Mouse (Mus musculus): ENCODE data around the gene Naaa. TPM values are rescaled to one million over a fixed set of nuclear protein-coding genes. Genes with fewer than 3 reads are reported as not detected.

The Naaa gene
- 5.5 and 6.4 TPM in 2 replicates for polyA plus RNA-seq (2015; fragmentation: Nextera tagmentation; extraction: Ambion mirVana)

GRCm38 (mm10) chr5:92277437-92278394, at the start of gene Naaa:
Gene Naaa, minus strand, starts transcription at chr5:92278170.
- WGBS (ENCODE audit: insufficient replicate concordance), result 2% methylated on average over 54 of the region's 54 CpGs
- Histone ChIP-seq H3K36me3 (ENCODE audit: control insufficient read depth, insufficient read depth) (no peaks in the 10 kb centered on the region), H3K27me3 (ENCODE audit: control insufficient read depth, insufficient read depth, low read depth, low read length) (peaks cover 14% of the 10 kb centered on the region; the same call in 1 of the 2 replicates), H3K4me2 (ENCODE audit: low read depth, low read length) (peak within 1 kb of the TSS; percentile 85), H3K4me1 (ENCODE audit: control insufficient read depth, low read depth, low read length) (peaks cover 16% of the 10 kb centered on the region), H3K9me3 (replicated peaks; ENCODE audit: control insufficient read depth, low read length) (no peaks in the 10 kb centered on the region), H3K9ac (ENCODE audit: low read depth, low read length) (peak within 1 kb of the TSS; percentile 59), H3K27ac (ENCODE audit: low read length) (peak within 1 kb of the TSS; percentile 53; the same call in 1 of the 2 replicates), H3K4me3 (ENCODE audit: low read depth, low read length) (peak within 1 kb of the TSS; percentile 75)
- peak; percentile 91 for ATAC-seq (ENCODE audit: low read depth)

- Histone ChIP-seq H3K27me3 (ENCODE audit: control insufficient read depth, insufficient read depth, low read depth, low read length) (no peaks in the 10 kb centered on the region), H3K4me3 (ENCODE audit: low read depth, low read length) (no peak overlapping the region), H3K27ac (ENCODE audit: low read length) (no peak overlapping the region), H3K4me2 (ENCODE audit: low read depth, low read length) (no peak overlapping the region), H3K36me3 (ENCODE audit: control insufficient read depth, insufficient read depth) (no peaks in the 10 kb centered on the region), H3K9ac (ENCODE audit: low read depth, low read length) (no peak overlapping the region), H3K4me1 (ENCODE audit: control insufficient read depth, low read depth, low read length) (no peaks in the 10 kb centered on the region; the same call in 1 of the 2 replicates), H3K9me3 (replicated peaks; ENCODE audit: control insufficient read depth, low read length) (no peaks in the 10 kb centered on the region)
- ATAC-seq (ENCODE audit: low read depth), result no peak
- WGBS (ENCODE audit: insufficient replicate concordance), result 11% methylated on average over 6 of the region's 6 CpGs
These were observed 49.4 kb upstream of the Naaa start for GRCm38 (mm10) chr5:92327367-92327766.

DNA sequence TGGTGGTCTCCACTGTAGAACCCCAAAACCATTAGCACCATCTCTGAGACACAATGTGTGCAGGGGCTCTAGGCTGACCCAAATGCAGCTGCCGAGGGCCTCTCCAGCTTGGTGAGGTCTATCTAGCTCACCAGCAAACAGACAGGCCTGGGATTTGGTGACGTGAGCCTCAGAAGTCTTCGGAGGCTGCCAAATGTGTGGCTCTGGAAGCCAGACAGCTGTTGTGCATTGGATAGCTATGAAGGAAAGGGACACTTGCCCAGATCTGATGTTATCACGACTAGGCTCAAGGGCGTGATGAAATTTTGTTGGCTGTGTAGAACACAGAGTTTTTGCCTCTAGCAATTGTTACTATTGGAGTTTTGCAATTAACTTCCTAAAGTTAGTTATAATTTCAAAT, 45.3 kb upstream of the Naaa start:
- no peak overlapping the region for H3K4me2 ChIP-seq (ENCODE audit: low read depth, low read length)
- H3K27me3 ChIP-seq (ENCODE audit: control insufficient read depth, insufficient read depth, low read depth, low read length), result no peaks in the 10 kb centered on the region
- H3K4me1 ChIP-seq (ENCODE audit: control insufficient read depth, low read depth, low read length), result peaks cover 2% of the 10 kb centered on the region
- 53% methylated on average over 5 of the region's 5 CpGs for WGBS (ENCODE audit: insufficient replicate concordance)
- H3K9me3 ChIP-seq (replicated peaks; ENCODE audit: control insufficient read depth, low read length), result no peaks in the 10 kb centered on the region
- no peak overlapping the region for H3K9ac ChIP-seq (ENCODE audit: low read depth, low read length)
- H3K27ac ChIP-seq (ENCODE audit: low read length), result no peak overlapping the region
- H3K4me3 ChIP-seq (ENCODE audit: low read depth, low read length), result no peak overlapping the region
- no peaks in the 10 kb centered on the region for H3K36me3 ChIP-seq (ENCODE audit: control insufficient read depth, insufficient read depth)
- no peak for ATAC-seq (ENCODE audit: low read depth)

GRCm38 (mm10) chr5:92322612-92323011, 44.6 kb upstream of the Naaa start:
- Histone ChIP-seq H3K4me2 (ENCODE audit: low read depth, low read length) (no peak overlapping the region), H3K9ac (ENCODE audit: low read depth, low read length) (no peak overlapping the region), H3K36me3 (ENCODE audit: control insufficient read depth, insufficient read depth) (no peaks in the 10 kb centered on the region), H3K9me3 (replicated peaks; ENCODE audit: control insufficient read depth, low read length) (no peaks in the 10 kb centered on the region), H3K27me3 (ENCODE audit: control insufficient read depth, insufficient read depth, low read depth, low read length) (no peaks in the 10 kb centered on the region), H3K4me1 (ENCODE audit: control insufficient read depth, low read depth, low read length) (peaks cover 2% of the 10 kb centered on the region), H3K27ac (ENCODE audit: low read length) (no peak overlapping the region), H3K4me3 (ENCODE audit: low read depth, low read length) (no peak overlapping the region)
- no peak for ATAC-seq (ENCODE audit: low read depth)
- 51% methylated on average over 4 of the region's 4 CpGs for WGBS (ENCODE audit: insufficient replicate concordance)

- Histone ChIP-seq H3K27me3 (ENCODE audit: control insufficient read depth, insufficient read depth, low read depth, low read length) (no peaks in the 10 kb centered on the region), H3K4me2 (ENCODE audit: low read depth, low read length) (no peak overlapping the region), H3K4me3 (ENCODE audit: low read depth, low read length) (no peak overlapping the region)
These were observed 43.8 kb upstream of the Naaa start for GRCm38 (mm10) chr5:92321631-92322400.

DNA sequence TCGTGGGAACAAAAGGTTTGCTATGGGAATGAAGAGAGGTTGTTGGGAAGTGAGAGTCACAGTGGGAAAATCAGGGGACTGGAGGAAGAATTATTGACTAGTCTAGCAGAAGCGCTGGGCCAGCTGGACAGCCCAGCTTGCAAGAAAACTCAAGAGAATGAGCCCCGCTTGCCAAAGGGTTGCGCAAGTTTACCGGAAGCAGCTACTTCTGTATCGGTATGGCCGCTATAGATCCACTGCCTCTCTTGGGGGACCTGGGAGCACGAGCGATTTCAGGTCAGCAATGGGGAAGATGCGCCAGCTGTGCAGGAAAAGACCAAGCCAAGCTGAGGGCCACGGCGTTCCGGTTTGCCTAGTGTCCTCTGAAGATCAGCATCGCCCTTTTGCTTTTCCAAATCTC, 40.6 kb upstream of the Naaa start:
- H3K4me2 ChIP-seq (ENCODE audit: low read depth, low read length), result no peak overlapping the region
- peaks cover 5% of the 10 kb centered on the region for H3K4me1 ChIP-seq (ENCODE audit: control insufficient read depth, low read depth, low read length)
- no peaks in the 10 kb centered on the region for H3K27me3 ChIP-seq (ENCODE audit: control insufficient read depth, insufficient read depth, low read depth, low read length)
- WGBS (ENCODE audit: insufficient replicate concordance), result 64% methylated on average over 14 of the region's 14 CpGs
- no peaks in the 10 kb centered on the region for H3K9me3 ChIP-seq (replicated peaks; ENCODE audit: control insufficient read depth, low read length)
- H3K27ac ChIP-seq (ENCODE audit: low read length), result no peak overlapping the region
- ATAC-seq (ENCODE audit: low read depth), result no peak; the same call in 1 of the 2 replicates
- H3K36me3 ChIP-seq (ENCODE audit: control insufficient read depth, insufficient read depth), result no peaks in the 10 kb centered on the region
- no peak overlapping the region for H3K9ac ChIP-seq (ENCODE audit: low read depth, low read length)
- H3K4me3 ChIP-seq (ENCODE audit: low read depth, low read length), result no peak overlapping the region

More at GRCm38 (mm10) chr5:92321631-92322400, 43.8 kb upstream of the Naaa start:
- Histone ChIP-seq H3K36me3 (ENCODE audit: control insufficient read depth, insufficient read depth) (no peaks in the 10 kb centered on the region), H3K4me1 (ENCODE audit: control insufficient read depth, low read depth, low read length) (peaks cover 2% of the 10 kb centered on the region), H3K9ac (ENCODE audit: low read depth, low read length) (no peak overlapping the region), H3K9me3 (replicated peaks; ENCODE audit: control insufficient read depth, low read length) (no peaks in the 10 kb centered on the region), H3K27ac (ENCODE audit: low read length) (no peak overlapping the region)
- peak; percentile 65 for ATAC-seq (ENCODE audit: low read depth)
- WGBS (ENCODE audit: insufficient replicate concordance), result 45% methylated on average over 8 of the region's 8 CpGs

DNA sequence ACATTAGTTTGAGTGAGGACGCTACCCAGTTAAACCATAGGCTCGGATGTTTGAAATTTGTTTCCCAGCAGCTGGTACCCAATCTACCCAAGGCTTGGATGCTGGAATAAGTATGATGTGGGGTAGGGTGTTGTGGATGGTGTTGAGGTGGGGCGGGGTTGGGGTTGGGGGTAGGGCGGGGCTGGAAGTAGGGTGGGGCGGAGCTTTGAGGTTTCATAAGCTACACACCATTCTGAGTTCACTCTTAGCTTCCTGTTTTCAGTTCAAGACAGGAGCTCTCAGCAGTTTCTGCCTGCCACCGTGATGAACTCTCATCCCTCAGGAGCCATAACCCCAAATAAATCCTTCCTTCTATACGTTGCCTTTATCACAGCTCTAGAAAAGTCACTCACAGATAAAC, 40.1 kb upstream of the Naaa start:
- no peak overlapping the region for H3K9ac ChIP-seq (ENCODE audit: low read depth, low read length)
- no peaks in the 10 kb centered on the region for H3K27me3 ChIP-seq (ENCODE audit: control insufficient read depth, insufficient read depth, low read depth, low read length)
- H3K4me1 ChIP-seq (ENCODE audit: control insufficient read depth, low read depth, low read length), result peaks cover 8% of the 10 kb centered on the region
- no peak overlapping the region for H3K27ac ChIP-seq (ENCODE audit: low read length)
- no peak overlapping the region for H3K4me2 ChIP-seq (ENCODE audit: low read depth, low read length)
- H3K36me3 ChIP-seq (ENCODE audit: control insufficient read depth, insufficient read depth), result no peaks in the 10 kb centered on the region
- 46% methylated on average over 7 of the region's 7 CpGs for WGBS (ENCODE audit: insufficient replicate concordance)
- peak; percentile 40; the same call in 1 of the 2 replicates for ATAC-seq (ENCODE audit: low read depth)
- no peaks in the 10 kb centered on the region for H3K9me3 ChIP-seq (replicated peaks; ENCODE audit: control insufficient read depth, low read length)
- H3K4me3 ChIP-seq (ENCODE audit: low read depth, low read length), result no peak overlapping the region

GRCm38 (mm10) chr5:92313776-92314175, 35.8 kb upstream of the Naaa start:
- Histone ChIP-seq H3K36me3 (ENCODE audit: control insufficient read depth, insufficient read depth) (no peaks in the 10 kb centered on the region), H3K9ac (ENCODE audit: low read depth, low read length) (no peak overlapping the region), H3K9me3 (replicated peaks; ENCODE audit: control insufficient read depth, low read length) (no peaks in the 10 kb centered on the region), H3K27ac (ENCODE audit: low read length) (no peak overlapping the region), H3K4me2 (ENCODE audit: low read depth, low read length) (no peak overlapping the region), H3K4me1 (ENCODE audit: control insufficient read depth, low read depth, low read length) (peaks cover 18% of the 10 kb centered on the region), H3K27me3 (ENCODE audit: control insufficient read depth, insufficient read depth, low read depth, low read length) (no peaks in the 10 kb centered on the region), H3K4me3 (ENCODE audit: low read depth, low read length) (no peak overlapping the region)
- 13% methylated on average over 7 of the region's 7 CpGs for WGBS (ENCODE audit: insufficient replicate concordance)
- no peak for ATAC-seq (ENCODE audit: low read depth)
